Mouse (Mus musculus) cerebellum, postnatal 4 days (tissue): Measurements from ENCODE around the gene Strip2.

Experiments
- DNase-seq, 2 experiments: peaks; one replicate each; pipeline ENCODE4 v3.0.0; 2022; ENCODE audit warnings: low spot score in 2 of 2, mixed read lengths in 1 of 2

Gene Strip2

DNA sequence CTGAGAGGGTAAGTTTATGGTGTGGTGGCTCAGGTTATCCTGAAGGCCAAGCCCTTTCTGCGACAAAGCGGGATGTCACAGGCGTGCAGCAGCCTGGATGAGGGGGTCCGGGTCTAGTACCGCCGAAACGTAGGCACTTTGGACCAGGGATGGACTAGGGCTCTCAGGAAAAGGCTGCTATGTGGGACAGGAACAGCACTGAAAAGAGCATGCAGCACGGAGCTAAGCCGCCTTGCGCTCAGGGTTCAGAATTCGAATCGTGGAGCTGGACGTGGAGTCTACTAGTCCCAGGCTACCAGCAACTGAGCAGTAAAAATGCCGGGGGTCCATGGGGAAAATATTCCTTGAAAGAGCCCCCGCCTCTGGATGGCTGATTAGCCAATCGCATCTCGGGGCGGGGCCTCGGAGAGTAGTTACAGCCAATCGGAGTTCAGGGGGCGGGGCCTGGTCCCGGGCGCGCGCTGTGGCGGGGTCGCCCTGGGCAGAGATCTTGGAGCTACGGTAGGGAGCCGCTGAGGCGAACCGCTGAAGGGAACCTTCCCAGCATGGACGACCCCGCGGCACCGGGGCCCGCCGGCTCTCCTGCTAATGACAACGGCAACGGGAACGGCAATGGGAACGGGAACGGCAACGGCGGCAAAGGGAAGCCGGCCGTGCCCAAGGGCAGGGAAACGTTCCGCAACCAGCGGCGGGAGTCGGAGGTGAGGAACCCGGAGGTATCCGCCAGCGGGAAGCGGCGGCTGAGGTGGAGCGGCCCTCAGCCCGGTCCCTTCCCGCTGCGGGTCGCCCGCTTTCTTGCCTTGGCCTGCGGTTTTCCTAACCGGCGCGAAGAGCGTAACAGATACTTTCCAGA is at the start of gene Strip2:
Gene Strip2, plus strand, starts transcription at position 483 of the 853 bp plus-strand sequence.
- peak; percentile 89 to 96 for DNase-seq

DNA sequence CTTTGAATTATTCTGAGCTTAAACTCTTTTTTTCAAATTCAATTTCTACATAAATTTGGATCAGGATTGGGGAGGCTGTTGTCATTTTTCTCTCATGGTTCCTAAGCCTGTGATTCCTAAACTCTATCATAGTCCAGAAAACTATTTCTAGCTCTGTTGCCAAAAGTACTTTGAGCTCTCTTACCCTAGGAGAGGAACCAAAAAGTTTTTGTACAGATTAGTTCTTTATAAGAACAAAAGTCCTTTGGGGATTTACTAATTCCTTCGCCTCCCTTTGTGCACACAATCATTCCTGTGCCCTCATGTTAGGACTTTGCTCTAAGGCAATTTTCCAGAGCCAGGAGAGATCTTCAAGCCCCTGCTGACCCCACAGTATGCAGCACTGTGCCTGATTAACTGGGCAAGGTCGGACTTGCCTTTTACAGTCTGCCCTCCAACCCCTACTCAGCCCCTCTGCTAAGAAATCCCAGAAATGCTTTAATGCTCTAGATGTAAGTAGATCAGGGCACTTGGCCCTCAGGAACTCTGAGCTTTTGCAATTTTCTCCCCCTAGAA is 48.4 kb upstream of the Strip2 start:
- no peak for DNase-seq

DNA sequence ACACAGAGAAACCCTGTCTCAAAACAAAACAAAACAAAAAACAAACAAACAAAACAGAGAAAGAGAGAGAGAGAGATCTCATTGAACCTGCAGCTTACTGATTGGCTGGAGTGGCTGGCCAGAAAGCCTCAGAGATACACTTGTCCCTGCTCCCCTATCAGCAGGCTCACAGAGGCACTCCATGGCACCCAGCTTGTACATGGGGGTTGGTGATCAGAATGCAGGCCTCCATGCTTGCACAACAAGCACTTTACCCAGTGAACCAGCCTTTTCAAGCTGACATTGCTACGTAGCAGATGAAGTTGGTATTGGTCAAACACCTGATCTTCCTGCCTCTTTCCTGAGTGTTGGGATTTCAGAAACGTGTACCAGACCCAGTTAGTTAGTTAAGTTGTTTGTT is 43.2 kb upstream of the Strip2 start:
- DNase-seq, result no peak

DNA sequence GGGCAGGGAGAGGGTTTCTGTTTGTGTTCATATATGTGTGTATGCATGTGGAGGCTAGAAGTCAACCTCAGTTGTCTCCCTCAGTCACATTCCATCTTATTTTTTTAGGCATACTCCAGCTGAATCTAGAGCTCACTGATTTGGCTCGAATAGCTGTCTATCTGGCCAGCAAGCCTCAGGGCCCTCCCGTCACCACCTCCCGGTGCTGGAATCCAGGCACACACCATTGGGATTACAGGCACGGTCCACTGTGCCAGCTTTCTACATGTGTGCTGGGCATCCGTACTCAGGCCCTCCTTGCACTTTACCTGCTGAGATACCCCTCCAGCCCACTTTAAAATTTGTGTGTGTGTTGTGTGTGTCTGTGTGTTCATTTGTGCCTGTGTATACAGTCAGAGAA is 41.2 kb upstream of the Strip2 start:
- DNase-seq, result no peak

DNA sequence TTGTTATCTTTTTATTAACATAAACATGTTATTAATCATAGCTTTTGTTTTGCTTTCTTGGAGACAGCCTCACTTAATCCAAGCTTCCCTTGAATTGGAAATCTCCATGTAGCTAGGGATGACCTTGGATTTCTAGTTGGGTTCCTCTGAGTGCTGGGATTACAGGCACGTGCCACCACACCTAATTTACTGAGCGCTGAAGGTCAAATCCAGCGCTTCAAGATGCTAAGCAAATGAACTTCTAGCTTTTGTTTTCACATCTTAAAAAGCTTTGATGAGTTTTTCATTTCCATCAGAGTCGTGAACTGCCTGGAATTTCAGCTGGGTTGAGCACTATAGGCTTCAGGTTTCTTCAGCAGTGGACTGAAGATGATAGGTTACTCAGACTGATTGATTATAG is 40.0 kb upstream of the Strip2 start:
- DNase-seq, result no peak

DNA sequence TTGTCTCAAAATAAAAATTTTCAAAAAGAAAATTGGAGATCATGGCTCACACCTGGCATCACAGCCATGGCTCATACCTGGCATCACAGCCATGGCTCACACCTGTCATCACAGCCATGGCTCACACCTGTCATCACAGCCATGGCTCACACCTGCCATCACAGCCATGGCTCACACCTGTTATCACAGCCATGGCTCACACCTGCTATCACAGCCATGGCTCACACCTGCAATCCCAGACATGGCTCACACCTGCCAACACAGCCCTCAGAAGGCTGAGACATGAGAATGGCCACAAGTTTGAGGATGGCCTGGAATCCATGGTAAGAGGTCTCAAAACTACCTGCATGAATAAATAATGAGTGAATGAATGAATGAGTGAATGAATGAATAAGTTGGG is 37.2 kb upstream of the Strip2 start:
- no peak for DNase-seq

DNA sequence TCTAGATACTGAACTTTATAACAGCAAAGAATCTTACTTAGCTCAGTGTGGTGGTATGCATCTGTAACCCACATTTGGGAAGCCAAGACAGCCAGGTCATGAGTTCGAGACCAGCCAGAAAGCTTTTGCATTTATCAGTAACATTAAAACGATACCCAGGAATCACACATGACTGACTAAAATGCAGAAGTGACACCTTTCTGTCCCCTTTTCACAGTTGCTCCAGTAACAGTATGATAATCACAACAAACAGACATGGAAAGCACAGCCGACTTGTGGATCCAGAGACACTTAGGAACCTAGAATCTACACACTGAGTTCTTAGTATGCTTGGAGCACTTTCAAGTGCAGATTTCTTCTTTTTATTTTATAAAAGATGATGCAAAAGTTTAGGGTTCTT is 36.0 kb upstream of the Strip2 start:
- no peak for DNase-seq

DNA sequence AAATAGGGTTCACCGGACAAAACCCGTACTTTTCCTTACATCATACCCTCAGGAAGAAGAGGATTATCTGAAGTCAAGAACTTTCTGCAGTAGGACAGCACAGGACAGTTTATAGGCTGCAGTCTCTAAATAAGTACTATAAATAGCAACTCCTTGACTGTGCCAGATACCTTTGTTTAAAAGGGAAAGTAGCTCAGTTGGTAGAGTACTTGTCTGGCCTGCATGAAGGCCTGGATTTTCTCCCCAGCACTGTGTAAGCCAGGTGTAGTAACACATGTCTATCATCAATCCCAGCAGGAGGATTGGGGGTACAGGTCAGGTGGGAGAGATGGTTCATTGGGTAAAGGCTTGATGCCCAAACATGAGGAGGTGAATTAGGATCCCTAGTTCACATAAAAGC is 34.9 kb upstream of the Strip2 start:
- DNase-seq, result no peak

DNA sequence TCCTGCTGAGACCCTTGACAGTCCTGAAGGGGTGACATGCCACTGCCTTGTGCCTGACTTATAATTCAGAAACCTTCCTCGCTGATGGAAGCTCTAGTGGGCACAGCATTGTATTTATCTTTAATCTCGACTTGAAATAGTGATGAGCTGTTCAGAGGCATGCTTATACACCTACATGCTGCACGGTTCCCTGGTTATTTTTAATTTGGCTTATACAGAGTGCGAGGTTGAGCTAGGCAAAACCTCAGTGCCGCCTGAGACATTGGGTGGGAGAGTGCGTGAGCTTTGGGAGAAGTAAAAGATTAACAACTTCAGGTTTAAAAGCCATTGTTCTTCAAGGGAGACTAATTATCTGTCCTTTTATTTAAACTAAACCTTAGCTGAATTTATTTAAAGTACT is 33.9 kb upstream of the Strip2 start:
- no peak for DNase-seq

DNA sequence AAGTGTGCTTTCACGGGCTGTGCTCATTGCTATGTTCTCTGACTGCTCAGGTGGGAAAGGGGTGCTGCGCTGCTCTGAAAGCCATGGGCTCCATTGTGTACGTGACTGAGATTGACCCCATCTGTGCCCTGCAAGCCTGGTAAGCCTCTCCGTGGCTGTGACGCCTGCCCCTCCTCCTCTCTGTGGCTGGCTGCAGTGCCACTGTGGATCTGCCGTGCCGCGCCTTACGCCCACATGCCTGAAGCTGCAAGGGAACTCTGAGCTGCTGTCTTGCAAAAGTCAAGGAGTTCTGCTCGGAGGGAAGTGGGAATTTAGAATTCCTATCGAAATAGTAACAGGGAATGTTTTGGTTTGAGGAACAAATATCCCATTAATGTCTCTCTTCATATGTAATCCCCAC is 25.7 kb upstream of the Strip2 start:
- no peak for DNase-seq

DNA sequence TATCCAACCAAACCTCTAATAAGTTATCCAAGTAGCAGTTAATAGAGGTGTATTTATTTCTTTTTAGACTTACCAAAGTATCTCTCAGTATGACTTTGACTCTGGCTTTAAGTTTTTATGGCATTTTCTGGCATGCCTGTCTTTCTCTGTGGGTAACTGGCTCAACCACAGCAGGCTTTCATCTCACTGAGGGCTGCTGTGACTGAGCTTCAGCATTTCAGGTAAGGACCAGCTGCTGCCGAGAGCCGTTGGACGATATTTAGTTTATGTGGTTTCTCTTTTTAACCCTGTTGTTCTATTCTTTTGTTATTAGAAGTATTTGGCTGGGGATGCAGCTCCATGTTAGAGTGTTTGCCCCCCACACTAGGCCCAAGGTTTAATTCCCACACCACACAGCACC is 19.8 kb upstream of the Strip2 start:
- DNase-seq, result no peak

DNA sequence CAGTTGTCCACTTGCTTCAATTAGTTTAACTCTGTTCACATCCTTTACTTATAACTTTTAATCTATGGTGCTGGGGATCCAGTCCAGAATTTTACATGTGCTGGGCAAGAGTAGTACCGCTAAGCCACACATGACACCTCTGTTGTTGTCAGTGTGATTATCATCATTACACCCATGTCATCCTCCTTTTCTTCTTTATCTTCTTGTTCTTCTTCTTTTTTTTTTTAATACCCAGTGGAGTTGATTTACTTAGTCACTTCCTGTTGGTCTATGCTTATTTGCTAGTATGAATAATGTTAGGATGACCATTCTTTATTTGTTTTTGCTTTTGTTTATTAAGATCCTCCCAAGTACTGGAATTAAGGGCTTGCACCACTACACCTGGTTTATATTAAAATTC is 15.4 kb upstream of the Strip2 start:
- no peak for DNase-seq

DNA sequence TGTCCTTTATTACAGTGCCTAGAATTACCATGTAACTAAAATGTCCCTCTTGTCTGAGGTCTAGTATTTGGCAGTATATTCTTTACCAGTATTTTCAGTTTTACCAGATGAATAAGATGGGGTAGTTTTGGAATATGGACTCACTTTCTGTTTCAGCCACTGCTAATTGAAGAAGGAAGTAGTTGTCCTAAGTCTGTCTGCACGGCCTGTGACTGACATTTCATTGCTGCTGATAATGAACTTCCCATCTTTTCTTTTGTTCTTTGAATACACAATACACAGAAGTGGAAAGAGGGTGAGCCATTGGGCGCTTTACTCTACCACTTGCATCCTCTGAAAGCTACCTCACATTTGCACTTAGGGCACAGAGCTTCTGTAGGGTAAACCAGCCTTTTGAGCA is 14.6 kb upstream of the Strip2 start:
- DNase-seq, result no peak

DNA sequence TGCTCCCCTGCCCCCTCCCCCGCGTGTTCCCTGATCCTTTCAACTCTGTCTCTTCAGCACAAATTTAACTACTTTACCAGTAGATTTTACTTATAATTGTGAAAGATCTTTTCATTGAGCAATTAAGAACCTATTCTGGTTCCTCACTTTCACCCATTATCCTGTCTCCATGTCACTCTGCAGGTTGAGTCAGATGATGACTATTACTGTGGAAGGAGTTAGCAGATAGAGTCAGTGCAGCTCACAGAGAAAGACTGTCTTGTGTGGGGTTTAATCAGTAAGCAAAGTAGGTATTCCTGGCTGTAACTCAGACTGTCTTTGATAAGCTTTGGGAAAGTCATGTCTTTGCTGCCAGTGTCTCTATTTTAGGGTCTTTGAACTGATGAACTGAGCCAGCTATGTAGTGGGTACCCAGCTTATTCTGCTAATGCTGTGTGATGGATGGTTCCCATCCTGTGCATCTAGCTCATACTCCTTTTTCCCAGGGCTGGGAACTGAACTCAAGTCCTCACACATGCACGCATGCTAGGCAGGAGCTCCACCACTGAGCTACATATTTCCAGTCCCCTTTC is 13.4 kb upstream of the Strip2 start:
- DNase-seq, result no peak

DNA sequence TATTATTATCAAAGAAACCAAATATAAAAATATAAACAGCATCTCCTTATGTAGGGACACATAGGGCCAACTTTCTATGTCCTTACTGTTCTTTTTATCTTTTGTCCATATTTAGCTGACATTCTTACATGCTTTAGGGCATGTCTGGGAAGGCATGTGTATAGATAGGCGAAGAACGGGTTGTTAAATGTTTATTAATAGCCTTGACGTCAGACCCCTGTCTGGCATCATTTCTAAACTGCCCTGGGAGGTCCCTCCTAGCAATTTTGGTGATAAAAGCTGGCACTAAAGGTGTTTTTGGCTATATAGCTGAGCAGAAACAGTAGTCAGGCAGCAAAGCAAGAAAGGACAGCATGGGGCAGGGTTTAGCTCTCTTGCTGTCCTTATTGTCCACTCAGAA is 12.5 kb upstream of the Strip2 start:
- DNase-seq, result no peak

DNA sequence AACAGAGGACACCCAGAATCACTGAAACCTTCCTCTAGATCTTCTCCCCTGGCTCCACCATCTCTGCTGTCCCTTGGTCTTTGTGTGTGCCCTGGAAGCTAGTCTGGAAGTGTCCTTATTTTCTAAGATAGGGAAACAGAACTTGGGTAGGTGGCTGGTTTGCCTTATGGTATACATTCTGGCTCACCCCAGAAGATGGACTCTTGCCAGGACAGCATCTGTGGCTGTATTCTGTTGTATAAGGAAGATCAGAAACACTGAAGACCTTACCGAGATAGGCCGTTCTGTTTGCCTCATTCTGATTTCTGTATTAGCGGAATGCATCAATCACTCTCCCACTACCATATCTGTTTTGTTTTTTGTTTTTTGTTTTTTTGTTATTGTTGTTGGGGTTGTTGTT is 6.2 kb upstream of the Strip2 start:
- no peak for DNase-seq

DNA sequence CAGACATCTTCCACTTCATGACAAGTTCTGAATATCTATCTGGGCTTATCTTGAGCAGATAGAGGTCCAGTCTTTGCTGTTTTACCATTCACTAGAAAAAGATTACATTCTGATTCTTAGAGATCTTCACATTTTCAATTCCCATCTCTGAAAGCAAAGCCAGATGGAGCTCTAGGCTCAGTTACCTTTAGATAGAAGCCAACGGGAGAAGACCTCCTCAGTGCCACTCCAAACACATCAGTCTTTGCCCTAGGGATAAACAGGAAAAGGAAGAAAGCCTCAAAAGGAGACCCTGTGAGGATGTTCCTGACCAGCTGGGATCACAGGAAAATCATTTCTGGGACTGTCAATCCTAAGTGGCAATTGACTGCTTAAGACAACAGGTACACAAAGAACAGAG is 3.1 kb upstream of the Strip2 start:
- no peak for DNase-seq

DNA sequence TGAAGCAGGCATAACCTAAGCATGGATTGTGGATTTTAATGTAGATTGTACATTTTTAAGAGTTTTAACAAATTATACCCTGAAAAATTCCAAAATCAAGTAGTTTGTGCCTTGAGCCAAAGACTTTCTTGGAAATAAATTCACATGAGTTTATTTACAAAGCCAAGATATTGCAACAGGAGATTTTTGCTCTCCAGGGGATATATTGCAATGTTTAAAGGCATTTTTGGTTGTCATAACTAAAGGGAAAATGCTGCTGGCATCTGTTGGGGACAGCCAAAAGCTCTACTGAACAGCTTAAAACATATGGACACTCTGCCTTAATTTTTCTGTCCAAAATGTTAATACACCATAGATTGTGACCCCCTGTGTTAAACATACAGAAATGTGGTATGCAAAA is 2.7 kb upstream of the Strip2 start:
- DNase-seq, result no peak

DNA sequence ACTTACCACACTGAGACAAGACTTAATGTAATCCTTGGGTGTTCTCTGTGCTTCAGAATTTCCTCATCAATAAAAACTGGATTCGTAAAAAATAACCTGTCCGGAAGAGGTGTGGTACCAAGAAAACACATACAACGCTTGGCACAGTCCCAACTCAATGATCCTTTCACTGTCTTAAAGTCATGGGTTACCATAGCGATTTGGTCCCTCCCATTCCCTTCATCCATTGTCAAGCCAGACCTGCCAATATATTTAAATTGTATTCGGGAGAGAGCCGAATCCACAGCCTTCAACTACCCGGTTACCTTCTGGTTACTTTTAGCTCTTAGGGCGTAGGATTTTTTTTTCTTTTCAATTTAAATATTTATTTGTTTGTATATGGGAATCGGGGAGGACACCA is 976 bp upstream of the Strip2 start:
- DNase-seq, result no peak

DNA sequence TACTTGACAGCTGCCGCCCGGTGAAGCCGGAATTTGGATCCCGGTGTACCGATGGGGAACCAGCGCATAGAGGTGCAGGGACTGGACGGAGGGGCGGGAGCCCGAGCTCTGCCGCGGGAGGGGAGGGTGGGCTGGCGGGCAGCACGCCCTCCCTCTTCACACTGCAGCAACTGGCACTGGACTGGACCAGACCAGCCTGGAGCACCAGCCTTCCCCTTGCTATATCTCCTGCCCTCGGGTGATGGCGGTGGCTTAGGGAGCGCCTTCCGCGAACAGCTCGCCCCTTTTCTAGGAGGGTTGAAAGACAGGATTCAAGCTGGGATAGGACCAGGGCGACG is 540 bp downstream of the Strip2 start:
- DNase-seq, result no peak

DNA sequence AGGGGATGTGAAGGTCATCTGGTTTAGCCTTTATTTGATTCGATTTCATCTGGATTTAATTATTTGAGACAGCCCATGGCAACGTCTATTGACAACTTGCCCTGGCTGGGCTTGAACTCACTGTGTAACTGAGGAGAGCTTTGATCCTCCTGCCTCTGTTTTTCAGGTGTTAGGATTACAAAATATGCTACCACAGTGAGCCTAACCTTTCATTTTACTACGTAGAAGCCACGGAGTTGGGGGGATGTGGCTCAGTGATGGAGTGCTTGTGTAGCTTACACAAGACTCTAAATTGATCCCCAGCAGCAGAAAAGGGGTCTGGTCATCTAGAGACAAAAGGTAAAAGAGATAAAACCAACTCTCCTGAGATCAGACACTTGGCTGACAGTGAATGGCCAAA is 1.1 kb downstream of the Strip2 start:
- no peak for DNase-seq

DNA sequence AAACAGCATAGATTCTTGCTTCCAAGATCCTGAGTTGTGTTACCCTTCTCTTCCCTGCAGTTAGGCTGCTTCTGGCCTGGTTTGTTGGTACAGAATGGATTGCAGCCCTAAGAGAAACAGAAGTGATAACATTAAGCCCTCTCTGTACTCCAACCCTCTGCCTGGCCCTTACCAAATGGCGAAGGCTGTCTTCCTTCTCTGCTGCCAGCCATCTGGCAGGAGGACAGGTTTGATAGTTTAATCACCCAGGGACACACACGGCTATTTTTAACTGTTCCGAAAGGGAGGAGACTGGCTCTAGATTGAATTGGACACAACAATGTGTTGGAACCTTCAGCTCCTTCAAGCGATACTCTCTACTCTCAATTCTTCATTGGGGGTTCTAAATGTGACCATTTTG is 6.7 kb downstream of the Strip2 start:
- DNase-seq, result no peak

DNA sequence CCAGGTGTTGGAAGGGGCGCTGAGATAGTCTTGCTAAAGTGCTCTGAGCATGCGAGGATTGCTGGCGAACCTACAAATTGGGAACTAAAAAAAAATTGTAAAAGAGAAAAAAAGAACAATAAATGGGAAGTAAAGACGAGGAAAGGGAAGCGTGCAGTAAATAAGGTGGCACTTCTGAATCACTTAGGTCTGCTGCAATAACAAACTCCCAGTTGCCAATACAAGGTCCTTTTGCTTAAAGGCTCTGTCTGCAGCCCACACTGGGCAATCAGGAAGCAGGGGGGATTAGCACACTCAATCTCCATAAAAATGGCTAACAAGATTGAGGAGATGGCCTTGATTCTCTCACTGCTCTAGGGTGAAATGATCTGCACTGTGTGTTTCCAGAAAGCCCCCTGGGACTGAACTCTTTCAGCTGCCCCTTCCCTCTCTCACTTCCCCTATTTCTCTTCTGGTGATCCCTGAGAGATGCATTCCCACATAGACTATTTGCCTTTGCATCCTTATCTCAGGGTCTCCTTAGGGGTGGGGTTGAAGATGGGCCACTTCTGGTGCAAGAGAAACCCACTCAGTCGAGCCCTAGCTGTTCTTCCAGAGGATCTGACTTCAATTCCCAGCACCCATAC is 8.9 kb downstream of the Strip2 start:
- no peak for DNase-seq
